Mouse (Mus musculus): ENCODE data around the gene Tmem50a. TPM values are rescaled to one million over a fixed set of nuclear protein-coding genes. Genes with fewer than 3 reads are reported as not detected.
A peak's percentile ranks its signal among the peaks of the same experiment; 100 is the strongest.

Gene Tmem50a
- polyA plus RNA-seq, 1 experiment from 2014 or later: 79.1 TPM

DNA sequence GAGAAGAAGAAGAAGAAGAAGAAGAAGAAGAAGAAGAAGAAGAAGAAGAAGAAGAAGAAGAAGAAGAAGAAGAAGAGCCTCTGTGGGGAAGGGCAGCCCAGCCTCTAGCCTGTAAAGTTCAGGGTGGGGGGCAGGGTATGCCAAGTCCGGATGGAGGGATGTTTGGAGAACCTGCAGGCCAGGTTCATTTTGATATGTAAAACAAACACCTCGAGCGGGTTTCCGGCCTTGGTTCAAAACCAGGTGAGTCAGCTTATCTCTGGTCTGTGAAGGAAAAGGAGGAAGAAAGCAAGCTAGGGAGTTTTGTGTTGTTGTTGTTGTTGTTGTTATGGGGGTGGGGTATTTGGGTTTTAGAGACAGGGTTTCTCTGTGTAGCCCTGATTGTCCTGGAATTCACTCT lies 43.3 kb downstream of the Tmem50a start:
- ATAC-seq (ENCODE audit: low read depth): no peak
- Histone ChIP-seq H3K4me1 (ENCODE audit: control insufficient read depth, low read depth, low read length) (peaks cover 31% of the 10 kb centered on the region), H3K36me3 (ENCODE audit: control insufficient read depth, insufficient read depth) (peaks cover 39% of the 10 kb centered on the region), H3K9ac (ENCODE audit: low read depth, low read length) (peak overlapping the region; percentile 22; the same call in 1 of the 2 replicates), H3K9me3 (replicated peaks; ENCODE audit: control insufficient read depth, low read length) (no peaks in the 10 kb centered on the region), H3K4me3 (ENCODE audit: low read depth, low read length) (peak overlapping the region; percentile 15; the same call in 1 of the 2 replicates), H3K27ac (ENCODE audit: low read length) (peak overlapping the region; percentile 77), H3K27me3 (ENCODE audit: control insufficient read depth, insufficient read depth, low read depth, low read length) (no peaks in the 10 kb centered on the region), H3K4me2 (ENCODE audit: low read depth, low read length) (peak overlapping the region; percentile 33)
- 44% methylated on average over 4 of the region's 4 CpGs for WGBS (ENCODE audit: insufficient replicate concordance)

DNA sequence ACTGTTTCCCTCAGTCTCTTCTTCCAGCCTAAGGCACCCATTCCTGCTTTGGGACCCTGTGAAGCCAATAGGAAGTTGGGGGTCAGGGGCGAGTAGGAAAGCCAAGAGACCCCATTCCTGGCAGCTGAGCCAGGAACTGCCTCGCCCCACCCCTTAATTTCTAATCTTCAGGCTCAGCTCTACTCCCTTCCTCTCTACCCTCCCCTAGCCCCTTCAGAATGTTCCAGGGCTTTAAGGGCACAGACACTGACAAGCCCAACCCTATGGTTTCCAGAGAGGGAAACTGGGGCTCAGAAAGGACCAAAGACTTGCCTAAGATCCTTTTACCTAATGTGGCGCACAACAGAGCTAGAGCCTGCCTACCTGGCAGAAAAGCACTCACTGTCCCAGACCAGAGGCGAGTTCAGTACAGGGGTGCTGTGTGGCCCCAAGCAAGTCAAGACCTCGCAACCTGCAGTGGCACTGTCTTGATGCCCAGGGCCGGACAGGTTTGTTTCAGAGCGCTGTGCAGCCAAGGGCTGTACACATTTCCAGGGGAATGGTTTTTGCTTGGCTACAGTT lies 44.9 kb downstream of the Tmem50a start:
- H3K4me2 ChIP-seq (ENCODE audit: low read depth, low read length): peak overlapping the region; percentile 62
- H3K27ac ChIP-seq (ENCODE audit: low read length): peak overlapping the region; percentile 99
- peaks cover 31% of the 10 kb centered on the region for H3K36me3 ChIP-seq (ENCODE audit: control insufficient read depth, insufficient read depth)
- peak overlapping the region; percentile 77 for H3K4me3 ChIP-seq (ENCODE audit: low read depth, low read length)
- ATAC-seq (ENCODE audit: low read depth): peak; percentile 39
- no peaks in the 10 kb centered on the region for H3K9me3 ChIP-seq (replicated peaks; ENCODE audit: control insufficient read depth, low read length)
- H3K4me1 ChIP-seq (ENCODE audit: control insufficient read depth, low read depth, low read length): peaks cover 31% of the 10 kb centered on the region
- 35% methylated on average over 7 of the region's 7 CpGs for WGBS (ENCODE audit: insufficient replicate concordance)
- peak overlapping the region; percentile 78 for H3K9ac ChIP-seq (ENCODE audit: low read depth, low read length)
- no peaks in the 10 kb centered on the region for H3K27me3 ChIP-seq (ENCODE audit: control insufficient read depth, insufficient read depth, low read depth, low read length)

DNA sequence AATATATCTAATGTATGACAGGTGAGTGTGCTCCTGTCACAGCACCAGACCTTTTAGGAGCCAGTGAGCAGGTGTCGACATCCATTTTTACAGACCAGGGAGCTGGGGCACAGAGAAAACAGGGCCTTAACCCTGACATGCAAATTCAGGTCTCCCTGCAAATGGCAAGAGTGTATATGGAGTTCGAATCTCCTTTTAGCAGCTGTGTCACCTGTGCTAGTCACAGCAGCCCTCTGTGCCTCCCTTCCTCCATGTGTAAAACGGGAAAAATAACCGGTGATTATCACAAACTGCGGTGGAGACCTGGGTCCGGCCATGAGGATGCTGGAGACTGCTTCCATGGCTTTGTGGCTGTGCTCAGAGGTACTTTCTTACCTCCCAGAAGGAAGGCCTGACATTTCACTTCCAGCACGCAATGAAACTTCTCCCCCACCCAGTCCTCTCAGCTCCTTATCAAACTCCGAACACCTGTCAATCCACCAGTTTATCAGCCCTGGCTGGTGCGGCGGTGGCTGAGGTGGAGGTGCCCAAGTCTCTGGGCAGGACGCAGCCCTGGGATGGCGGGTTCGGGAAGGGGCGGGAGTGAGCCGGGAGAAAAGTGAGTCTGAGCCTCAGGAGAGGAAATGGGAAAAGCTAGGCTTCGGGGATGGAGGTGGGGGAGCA lies 45.6 kb downstream of the Tmem50a start:
- peak overlapping the region; percentile 78 for H3K9ac ChIP-seq (ENCODE audit: low read depth, low read length)
- WGBS (ENCODE audit: insufficient replicate concordance): 6% methylated on average over 16 of the region's 16 CpGs

DNA sequence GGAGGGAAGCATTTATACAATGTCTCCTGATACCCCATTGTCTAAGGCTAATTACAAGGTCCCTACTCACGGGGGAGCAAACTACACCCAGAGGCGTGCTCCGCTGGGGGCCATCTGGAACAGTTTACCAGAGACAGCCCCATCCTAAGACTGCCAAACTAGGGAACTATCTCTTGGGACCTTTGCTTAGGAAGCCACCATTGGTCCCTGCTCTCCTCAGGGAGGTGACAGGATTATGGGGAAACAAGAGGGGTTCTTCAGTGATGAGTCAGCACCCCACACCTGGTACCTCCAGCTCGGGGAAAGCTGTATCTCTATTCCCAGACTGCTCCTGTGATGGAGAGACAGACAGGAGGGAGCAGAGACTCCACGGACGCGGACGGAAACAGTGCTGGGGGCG lies 46.3 kb downstream of the Tmem50a start:
- ATAC-seq (ENCODE audit: low read depth): peak; percentile 4; the same call in 1 of the 2 replicates
- Histone ChIP-seq H3K4me2 (ENCODE audit: low read depth, low read length) (peak overlapping the region; percentile 62), H3K9ac (ENCODE audit: low read depth, low read length) (peak overlapping the region; percentile 70), H3K36me3 (ENCODE audit: control insufficient read depth, insufficient read depth) (peaks cover 20% of the 10 kb centered on the region), H3K27me3 (ENCODE audit: control insufficient read depth, insufficient read depth, low read depth, low read length) (no peaks in the 10 kb centered on the region), H3K4me1 (ENCODE audit: control insufficient read depth, low read depth, low read length) (peaks cover 31% of the 10 kb centered on the region), H3K27ac (ENCODE audit: low read length) (peak overlapping the region; percentile 99), H3K9me3 (replicated peaks; ENCODE audit: control insufficient read depth, low read length) (no peaks in the 10 kb centered on the region), H3K4me3 (ENCODE audit: low read depth, low read length) (peak overlapping the region; percentile 77)
- WGBS (ENCODE audit: insufficient replicate concordance): 22% methylated on average over 9 of the region's 9 CpGs

More for the DNA sequence above, 45.6 kb downstream of the Tmem50a start:
- Histone ChIP-seq H3K36me3 (ENCODE audit: control insufficient read depth, insufficient read depth) (peaks cover 24% of the 10 kb centered on the region), H3K4me1 (ENCODE audit: control insufficient read depth, low read depth, low read length) (peaks cover 31% of the 10 kb centered on the region), H3K4me3 (ENCODE audit: low read depth, low read length) (peak overlapping the region; percentile 77), H3K9me3 (replicated peaks; ENCODE audit: control insufficient read depth, low read length) (no peaks in the 10 kb centered on the region), H3K27me3 (ENCODE audit: control insufficient read depth, insufficient read depth, low read depth, low read length) (no peaks in the 10 kb centered on the region), H3K4me2 (ENCODE audit: low read depth, low read length) (peak overlapping the region; percentile 62), H3K27ac (ENCODE audit: low read length) (peak overlapping the region; percentile 99)
- ATAC-seq (ENCODE audit: low read depth): peak; percentile 87

DNA sequence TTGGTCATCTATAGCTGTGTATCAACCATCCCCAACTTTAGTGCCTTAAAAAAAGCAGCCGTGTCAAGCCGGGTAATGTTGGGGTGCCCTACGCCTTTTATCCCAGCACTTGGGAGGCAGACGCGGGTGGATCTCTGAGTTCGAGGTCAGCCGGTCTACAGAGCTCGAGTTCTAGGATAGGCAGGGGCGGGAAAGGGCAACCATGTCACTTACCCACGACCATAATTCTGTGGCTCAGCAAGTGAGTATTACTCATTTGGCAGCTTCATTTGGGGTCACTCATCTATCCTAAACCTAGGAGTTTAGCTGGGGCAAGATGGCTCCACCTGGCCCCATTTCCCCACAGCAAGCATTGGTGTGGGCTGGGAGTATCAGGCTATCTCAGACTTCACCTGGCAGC lies 46.8 kb downstream of the Tmem50a start:
- WGBS (ENCODE audit: insufficient replicate concordance): 62% methylated on average over 10 of the region's 10 CpGs
- no peak for ATAC-seq (ENCODE audit: low read depth)
- peak overlapping the region; percentile 77 for H3K4me3 ChIP-seq (ENCODE audit: low read depth, low read length)
- H3K9ac ChIP-seq (ENCODE audit: low read depth, low read length): peak overlapping the region; percentile 70
- peak overlapping the region; percentile 99 for H3K27ac ChIP-seq (ENCODE audit: low read length)
- peak overlapping the region; percentile 62 for H3K4me2 ChIP-seq (ENCODE audit: low read depth, low read length)
- H3K4me1 ChIP-seq (ENCODE audit: control insufficient read depth, low read depth, low read length): peaks cover 33% of the 10 kb centered on the region
- no peaks in the 10 kb centered on the region for H3K9me3 ChIP-seq (replicated peaks; ENCODE audit: control insufficient read depth, low read length)
- H3K36me3 ChIP-seq (ENCODE audit: control insufficient read depth, insufficient read depth): peaks cover 16% of the 10 kb centered on the region
- H3K27me3 ChIP-seq (ENCODE audit: control insufficient read depth, insufficient read depth, low read depth, low read length): no peaks in the 10 kb centered on the region

DNA sequence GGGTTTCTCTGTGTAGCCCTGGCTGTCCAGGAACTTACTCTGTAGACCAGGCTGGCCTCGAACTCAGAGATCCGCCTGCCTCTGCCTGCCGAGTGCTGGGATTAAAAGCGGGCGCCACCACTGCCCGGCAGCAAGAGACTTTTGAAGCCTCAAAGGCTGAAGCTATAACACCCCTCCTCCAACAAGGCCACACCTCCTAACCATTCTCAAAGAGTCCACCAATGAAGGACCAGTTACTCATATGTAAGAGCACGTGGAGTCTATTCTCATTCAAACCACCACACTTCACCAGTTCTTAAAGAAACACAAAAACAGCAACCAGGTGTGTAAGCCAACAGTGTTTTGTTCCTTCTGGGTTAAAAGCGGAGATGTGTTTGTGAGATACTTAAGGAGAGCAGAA lies 47.2 kb downstream of the Tmem50a start:
- H3K4me3 ChIP-seq (ENCODE audit: low read depth, low read length): peak overlapping the region; percentile 77
- peak overlapping the region; percentile 70 for H3K9ac ChIP-seq (ENCODE audit: low read depth, low read length)
- H3K4me2 ChIP-seq (ENCODE audit: low read depth, low read length): peak overlapping the region; percentile 62
- no peaks in the 10 kb centered on the region for H3K27me3 ChIP-seq (ENCODE audit: control insufficient read depth, insufficient read depth, low read depth, low read length)
- H3K9me3 ChIP-seq (replicated peaks; ENCODE audit: control insufficient read depth, low read length): no peaks in the 10 kb centered on the region
- peaks cover 14% of the 10 kb centered on the region for H3K36me3 ChIP-seq (ENCODE audit: control insufficient read depth, insufficient read depth)
- peak overlapping the region; percentile 99 for H3K27ac ChIP-seq (ENCODE audit: low read length)
- peaks cover 37% of the 10 kb centered on the region for H3K4me1 ChIP-seq (ENCODE audit: control insufficient read depth, low read depth, low read length)
- WGBS (ENCODE audit: insufficient replicate concordance): 59% methylated on average over 8 of the region's 8 CpGs
- no peak for ATAC-seq (ENCODE audit: low read depth)

DNA sequence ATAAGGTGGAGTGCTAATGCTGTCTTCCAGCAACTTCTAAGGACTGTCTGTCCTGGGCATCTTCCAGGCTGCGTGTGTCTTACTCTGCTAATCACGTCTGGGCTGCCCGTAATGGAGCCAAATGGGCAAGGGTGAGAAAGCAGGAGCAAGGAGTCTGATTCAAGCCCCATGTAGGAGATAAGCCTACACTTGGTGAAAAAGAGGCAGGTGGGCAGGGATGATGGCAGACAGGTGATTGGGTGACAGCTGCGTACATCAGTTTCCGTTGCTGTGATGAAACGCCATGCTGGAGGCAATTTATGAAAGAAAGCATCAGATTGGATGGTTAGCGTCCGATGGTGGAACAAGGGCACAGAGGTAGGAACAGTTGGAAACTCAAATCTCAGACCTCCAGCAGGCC lies 47.6 kb downstream of the Tmem50a start:
- 72% methylated on average over 8 of the region's 8 CpGs for WGBS (ENCODE audit: insufficient replicate concordance)
- Histone ChIP-seq H3K36me3 (ENCODE audit: control insufficient read depth, insufficient read depth) (peaks cover 14% of the 10 kb centered on the region), H3K9me3 (replicated peaks; ENCODE audit: control insufficient read depth, low read length) (no peaks in the 10 kb centered on the region), H3K4me2 (ENCODE audit: low read depth, low read length) (peak overlapping the region; percentile 62), H3K27me3 (ENCODE audit: control insufficient read depth, insufficient read depth, low read depth, low read length) (no peaks in the 10 kb centered on the region), H3K9ac (ENCODE audit: low read depth, low read length) (peak overlapping the region; percentile 70), H3K4me3 (ENCODE audit: low read depth, low read length) (peak overlapping the region; percentile 77), H3K27ac (ENCODE audit: low read length) (peak overlapping the region; percentile 99), H3K4me1 (ENCODE audit: control insufficient read depth, low read depth, low read length) (peaks cover 38% of the 10 kb centered on the region)
- no peak for ATAC-seq (ENCODE audit: low read depth)

DNA sequence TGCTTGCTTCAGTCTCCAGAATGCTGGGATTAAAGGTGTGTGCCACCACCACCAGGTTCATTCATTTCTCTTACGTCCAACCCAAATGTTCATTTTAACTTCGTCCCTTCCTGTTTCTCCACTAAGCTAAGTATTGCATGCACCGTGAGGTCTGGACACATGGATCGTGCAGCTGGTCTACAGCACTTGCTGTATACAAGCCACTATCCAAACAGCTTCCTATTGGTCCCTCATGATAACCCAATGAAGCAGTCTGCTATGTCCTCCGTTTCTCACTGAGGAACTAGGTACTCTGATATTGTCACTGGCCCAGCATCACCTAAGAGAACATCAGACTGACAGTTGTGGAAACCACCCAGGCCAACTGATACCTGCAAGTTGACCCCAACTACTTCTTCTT lies 49.0 kb downstream of the Tmem50a start:
- H3K27me3 ChIP-seq (ENCODE audit: control insufficient read depth, insufficient read depth, low read depth, low read length): no peaks in the 10 kb centered on the region
- 19% methylated on average over 5 of the region's 5 CpGs for WGBS (ENCODE audit: insufficient replicate concordance)
- H3K9me3 ChIP-seq (replicated peaks; ENCODE audit: control insufficient read depth, low read length): no peaks in the 10 kb centered on the region
- peak overlapping the region; percentile 91 for H3K9ac ChIP-seq (ENCODE audit: low read depth, low read length)
- peaks cover 31% of the 10 kb centered on the region for H3K4me1 ChIP-seq (ENCODE audit: control insufficient read depth, low read depth, low read length)
- peak overlapping the region; percentile 62 for H3K4me2 ChIP-seq (ENCODE audit: low read depth, low read length)
- H3K36me3 ChIP-seq (ENCODE audit: control insufficient read depth, insufficient read depth): peaks cover 9% of the 10 kb centered on the region
- H3K4me3 ChIP-seq (ENCODE audit: low read depth, low read length): peak overlapping the region; percentile 77
- ATAC-seq (ENCODE audit: low read depth): no peak
- peak overlapping the region; percentile 96 for H3K27ac ChIP-seq (ENCODE audit: low read length)

DNA sequence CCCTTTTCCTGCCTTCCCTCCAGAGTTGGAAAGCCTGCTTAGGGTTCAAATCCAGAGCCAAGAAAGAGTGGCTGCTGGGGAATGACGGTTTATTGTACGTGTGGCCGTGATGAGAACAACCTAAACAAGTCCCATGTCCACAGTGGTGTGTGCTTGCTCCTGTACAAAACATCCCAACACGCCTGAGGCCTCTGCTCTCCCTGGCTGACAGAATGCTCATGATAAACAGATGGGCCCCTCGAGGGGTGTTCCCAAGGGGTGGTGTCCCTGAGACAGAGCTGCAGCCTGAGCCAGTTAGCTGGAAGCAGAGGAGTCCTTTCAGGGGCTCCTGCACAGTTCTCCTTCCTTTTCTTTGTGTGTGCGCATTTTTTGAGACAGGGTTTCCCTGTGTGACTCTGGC lies 49.5 kb downstream of the Tmem50a start:
- peaks cover 7% of the 10 kb centered on the region for H3K36me3 ChIP-seq (ENCODE audit: control insufficient read depth, insufficient read depth)
- H3K9ac ChIP-seq (ENCODE audit: low read depth, low read length): peak overlapping the region; percentile 91
- whole genome bisulfite sequencing (ENCODE audit: insufficient replicate concordance): 19% methylated on average over 6 of the region's 6 CpGs
- no peaks in the 10 kb centered on the region for H3K9me3 ChIP-seq (replicated peaks; ENCODE audit: control insufficient read depth, low read length)
- peak; percentile 74 for ATAC-seq (ENCODE audit: low read depth)
- no peaks in the 10 kb centered on the region for H3K27me3 ChIP-seq (ENCODE audit: control insufficient read depth, insufficient read depth, low read depth, low read length)
- H3K4me3 ChIP-seq (ENCODE audit: low read depth, low read length): peak overlapping the region; percentile 77
- H3K4me1 ChIP-seq (ENCODE audit: control insufficient read depth, low read depth, low read length): peaks cover 26% of the 10 kb centered on the region
- peak overlapping the region; percentile 96 for H3K27ac ChIP-seq (ENCODE audit: low read length)
- H3K4me2 ChIP-seq (ENCODE audit: low read depth, low read length): peak overlapping the region; percentile 62
